Mouse (Mus musculus) MEL (cell line): ENCODE data around the gene Srebf1. TPM values are rescaled to one million over a fixed set of nuclear protein-coding genes. Genes with fewer than 3 reads are reported as not detected.

Experiments
- DNase-seq: peaks from one replicate; pipeline ENCODE4 v3.0.0; 2011; ENCODE audit warnings: low read depth, low spot score
- H3K27ac ChIP-seq: 2 replicates; pipeline ENCODE4 v1.5.1; 2012; ENCODE audit warnings: low read depth, mild to moderate bottlenecking, control low read depth, low read length, moderate library complexity; ENCODE audit not compliant: control insufficient read depth
- H3K27me3 ChIP-seq, 2 experiments: fragments of 150-350 bp in 1 of 2; sonication (generic) in 1 of 2; 2 replicates each; pipeline ENCODE4 v1.6.1; 2012; ENCODE audit warnings: low read length in 2 of 2, mild to moderate bottlenecking in 2 of 2, improper control_type of control experiment in 1 of 2, moderate library complexity in 1 of 2; ENCODE audit not compliant: insufficient read depth in 2 of 2, control insufficient read depth in 1 of 2
- H3K36me3 ChIP-seq, 2 experiments: 2 replicates each; pipeline ENCODE4 v1.6.1; 2012 to 2014; ENCODE audit warnings: low read length in 2 of 2, improper control_type of control experiment in 1 of 2, inconsistent platforms in 1 of 2, mild to moderate bottlenecking in 1 of 2; ENCODE audit not compliant: insufficient read depth in 2 of 2, control insufficient read depth in 1 of 2
- H3K4me1 ChIP-seq, 2 experiments: fragments of 150-350 bp in 1 of 2; sonication (generic) in 1 of 2; 2 replicates each; pipeline ENCODE4 v1.6.1; 2012; ENCODE audit warnings: low read length in 2 of 2, improper control_type of control experiment in 1 of 2, mild to moderate bottlenecking in 1 of 2; ENCODE audit not compliant: insufficient read depth in 2 of 2, control insufficient read depth in 1 of 2
- H3K4me3 ChIP-seq, 2 experiments: fragments of 150-350 bp in 1 of 2; sonication (generic) in 1 of 2; 2 replicates each; pipeline ENCODE4 v1.5.1; 2012; ENCODE audit warnings: low read depth in 2 of 2, low read length in 2 of 2, mild to moderate bottlenecking in 2 of 2, moderate library complexity in 2 of 2, control low read depth in 1 of 2, improper control_type of control experiment in 1 of 2; ENCODE audit not compliant: control insufficient read depth in 1 of 2, insufficient read depth in 1 of 2
- H3K79me2 ChIP-seq: 2 replicates; pipeline ENCODE4 v1.6.1; 2012; ENCODE audit warnings: mild to moderate bottlenecking, low read length, moderate library complexity; ENCODE audit not compliant: control insufficient read depth, poor library complexity, insufficient read depth
- H3K9ac ChIP-seq: 2 replicates; pipeline ENCODE4 v1.6.1; 2012; ENCODE audit warnings: low read depth, mild to moderate bottlenecking, control low read depth, low read length, moderate library complexity; ENCODE audit not compliant: control insufficient read depth, poor library complexity, severe bottlenecking
- H3K9me3 ChIP-seq: fragments of 150-350 bp; sonication (generic); replicated peaks from 2 replicates; pipeline ENCODE4 v1.6.1; 2012; ENCODE audit warnings: mild to moderate bottlenecking, low read length, improper control_type of control experiment, moderate library complexity; ENCODE audit not compliant: insufficient read depth
- BHLHE40 ChIP-seq: IDR thresholded peaks from 2 replicates; pipeline ENCODE4 v1.6.1; 2012; ENCODE audit warnings: low read depth, mild to moderate bottlenecking, inconsistent platforms, low read length, improper control_type of control experiment, borderline replicate concordance
- CTCF ChIP-seq, 3 experiments: IDR thresholded peaks in 2 of 3; conservative IDR thresholded peaks in 1 of 3; 2 replicates each; pipeline ENCODE4 v1.5.1; 2011 to 2012; ENCODE audit warnings: low read length in 3 of 3, low read depth in 2 of 3, mild to moderate bottlenecking in 2 of 3, improper control_type of control experiment in 1 of 3, inconsistent platforms in 1 of 3, mixed read lengths in 1 of 3, moderate library complexity in 1 of 3; ENCODE audit not compliant: control insufficient read depth in 1 of 3, insufficient read depth in 1 of 3, poor library complexity in 1 of 3, severe bottlenecking in 1 of 3
- ELF1 ChIP-seq: IDR thresholded peaks from 2 replicates; pipeline ENCODE4 v1.6.1; 2014; ENCODE audit warnings: low read depth, mild to moderate bottlenecking, inconsistent platforms, low read length, improper control_type of control experiment, moderate library complexity
- ETS1 ChIP-seq: IDR thresholded peaks from 2 replicates; pipeline ENCODE4 v1.6.1; 2012; ENCODE audit warnings: low read depth, mild to moderate bottlenecking, inconsistent platforms, low read length, improper control_type of control experiment, moderate library complexity
- GABPA ChIP-seq: IDR thresholded peaks from 2 replicates; pipeline ENCODE4 v1.6.1; 2012; ENCODE audit warnings: low read depth, mild to moderate bottlenecking, inconsistent platforms, low read length, improper control_type of control experiment, moderate library complexity
- GATA1 ChIP-seq: IDR thresholded peaks from 2 replicates; pipeline ENCODE4 v1.6.1; 2011; ENCODE audit warnings: low read depth, low read length, improper control_type of control experiment
- KAT2A ChIP-seq: conservative IDR thresholded peaks from 2 replicates; pipeline ENCODE4 v1.6.1; 2012; ENCODE audit warnings: low read depth, low read length, improper control_type of control experiment, inconsistent platforms
- MAFK ChIP-seq: IDR thresholded peaks from 2 replicates; pipeline ENCODE4 v1.6.1; 2011; ENCODE audit warnings: low read depth, mild to moderate bottlenecking, low read length, improper control_type of control experiment, borderline replicate concordance
- MAZ ChIP-seq: IDR thresholded peaks from 2 replicates; pipeline ENCODE4 v1.6.1; 2012; ENCODE audit warnings: low read depth, mild to moderate bottlenecking, inconsistent platforms, low read length, improper control_type of control experiment
- MYB ChIP-seq: IDR thresholded peaks from 2 replicates; pipeline ENCODE4 v1.6.1; 2011; ENCODE audit warnings: mild to moderate bottlenecking, low read depth, low read length, improper control_type of control experiment
- MYC ChIP-seq: IDR thresholded peaks from 2 replicates; pipeline ENCODE4 v1.6.1; 2011; ENCODE audit warnings: low read depth, mild to moderate bottlenecking, low read length, improper control_type of control experiment, moderate library complexity
- NELFE ChIP-seq: IDR thresholded peaks from 2 replicates; pipeline ENCODE4 v1.6.1; 2011; ENCODE audit warnings: low read depth, low read length, improper control_type of control experiment
- NRF1 ChIP-seq: IDR thresholded peaks from 2 replicates; pipeline ENCODE4 v1.6.1; 2014; ENCODE audit warnings: low read depth, mild to moderate bottlenecking, inconsistent platforms, low read length, improper control_type of control experiment, moderate library complexity; ENCODE audit not compliant: poor library complexity, insufficient read depth, severe bottlenecking
- POLR2A ChIP-seq, 2 experiments: IDR thresholded peaks; 2 replicates each; pipeline ENCODE4 v1.6.1; 2011 to 2012; ENCODE audit warnings: low read length in 2 of 2, mild to moderate bottlenecking in 2 of 2, control low read depth in 1 of 2, improper control_type of control experiment in 1 of 2, low read depth in 1 of 2, moderate library complexity in 1 of 2; ENCODE audit not compliant: control insufficient read depth in 1 of 2, insufficient read depth in 1 of 2, poor library complexity in 1 of 2
- POLR2AphosphoS2 ChIP-seq: IDR thresholded peaks from 2 replicates; pipeline ENCODE4 v1.6.1; 2011; ENCODE audit warnings: low read length, improper control_type of control experiment
- POLR2AphosphoS5 ChIP-seq: IDR thresholded peaks from 2 replicates; pipeline ENCODE4 v1.6.1; 2012; ENCODE audit warnings: low read depth, borderline replicate concordance, mild to moderate bottlenecking, inconsistent platforms, low read length, moderate library complexity, mixed read lengths
- SIN3A ChIP-seq: IDR thresholded peaks from 2 replicates; pipeline ENCODE4 v1.6.1; 2012; ENCODE audit warnings: low read length, improper control_type of control experiment, inconsistent platforms
- TBP ChIP-seq: IDR thresholded peaks from 2 replicates; pipeline ENCODE4 v1.8.0; 2011; ENCODE audit warnings: low read depth, low read length, improper control_type of control experiment
- TCF12 ChIP-seq: IDR thresholded peaks from 2 replicates; pipeline ENCODE4 v1.6.1; 2014; ENCODE audit warnings: low read depth, mild to moderate bottlenecking, inconsistent platforms, low read length, improper control_type of control experiment, moderate library complexity
- ZKSCAN1 ChIP-seq: IDR thresholded peaks from 2 replicates; pipeline ENCODE4 v1.6.1; 2012; ENCODE audit warnings: low read depth, mild to moderate bottlenecking, inconsistent platforms, low read length, improper control_type of control experiment, moderate library complexity
- ZMIZ1 ChIP-seq: IDR thresholded peaks from 2 replicates; pipeline ENCODE4 v1.6.1; 2012; ENCODE audit warnings: low read depth, mild to moderate bottlenecking, inconsistent platforms, low read length, improper control_type of control experiment, moderate library complexity
- polyA plus RNA-seq, 2 experiments: library from polyadenylated mRNA; stranded (reverse) in 1 of 2; unstranded in 1 of 2; fragments of >175 nt in 1 of 2; fragments of >200 nt in 1 of 2; gene quantifications; 2 replicates each; pipeline versions ENCODE4 v1.2.1 to v1.2.4; 2012; ENCODE audit warnings: low replicate concordance in 2 of 2, low read depth in 1 of 2; ENCODE audit not compliant: insufficient read length in 2 of 2, insufficient read depth in 1 of 2, missing spikeins in 1 of 2
- total RNA-seq: library from RNA; depleted of rRNA; stranded (reverse); fragments of 300-350 nt; gene quantifications from 2 replicates; pipeline ENCODE4 v1.2.3, GENCODE M21; 2012

Gene Srebf1
- total and polyA plus RNA-seq, 3 experiments = 241 to 288 TPM; not detected in 1

DNA sequence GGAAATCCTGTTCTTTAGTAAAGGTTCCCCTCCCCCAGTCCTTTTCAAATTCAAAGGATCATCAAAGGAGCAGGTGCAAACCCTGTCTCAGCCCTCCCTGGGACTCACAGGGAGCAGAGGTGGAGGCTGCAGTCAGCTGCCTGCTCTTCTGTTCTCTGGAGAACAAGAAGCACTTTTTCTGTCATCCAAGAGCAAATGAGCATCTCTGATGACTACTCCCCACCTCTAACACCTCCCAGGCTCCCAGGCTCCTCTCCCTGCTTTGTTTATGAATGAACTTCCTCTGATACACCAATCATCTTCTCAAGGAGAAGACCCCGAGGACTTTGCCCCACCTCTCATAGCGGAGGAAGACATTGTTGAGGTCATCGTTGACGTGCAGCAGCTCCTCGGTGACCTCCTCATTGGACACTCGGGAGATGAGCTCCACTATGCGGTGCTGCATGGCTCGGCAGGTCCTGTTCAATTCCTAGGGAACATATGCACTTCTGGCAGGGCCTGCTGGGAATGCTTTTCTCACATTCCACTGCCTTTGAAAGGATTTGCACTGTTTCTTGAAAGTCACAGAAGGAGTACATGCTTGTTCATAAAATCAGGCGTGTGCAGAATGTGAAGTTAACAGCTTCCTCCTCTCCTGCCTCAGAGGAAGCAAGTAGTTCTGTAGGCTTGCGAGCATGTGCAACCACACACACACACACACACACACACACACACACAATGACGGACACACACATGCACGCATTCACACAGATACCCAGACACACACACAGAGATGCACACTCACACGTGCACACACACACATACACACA lies 26.4 kb upstream of the Srebf1 start:
- no peak for DNase-seq
- Histone ChIP-seq H3K9me3 (no peaks in the 10 kb centered on the region), H3K27ac (no peak overlapping the region), H3K36me3 (no peaks in the 10 kb centered on the region), H3K4me3 (no peak overlapping the region), H3K27me3 (no peaks in the 10 kb centered on the region), H3K4me1 (no peaks in the 10 kb centered on the region), H3K79me2 (no peaks in the 10 kb centered on the region), H3K9ac (no peak overlapping the region)
- TF ChIP-seq MYB (no peak), POLR2AphosphoS2 (no peak)

- no peak for DNase-seq
- no peaks in the 10 kb centered on the region for H3K36me3 ChIP-seq
- no peak overlapping the region for H3K9ac ChIP-seq
- H3K79me2 ChIP-seq = no peaks in the 10 kb centered on the region
- H3K4me1 ChIP-seq = no peaks in the 10 kb centered on the region
- no peaks in the 10 kb centered on the region for H3K9me3 ChIP-seq
- no peaks in the 10 kb centered on the region for H3K27me3 ChIP-seq
- no peak for TF ChIP-seq MYB
- no peak for TF ChIP-seq GABPA
- TF ChIP-seq ZMIZ1 = no peak
- TF ChIP-seq TBP = no peak
- TF ChIP-seq BHLHE40 = no peak
- TF ChIP-seq ETS1 = no peak
- TF ChIP-seq SIN3A = no peak
- TF ChIP-seq POLR2AphosphoS5 = no peak
- TF ChIP-seq MYC = no peak
- no peak for TF ChIP-seq GATA1
- no peak for TF ChIP-seq TCF12
- no peak for TF ChIP-seq NELFE
- TF ChIP-seq MAZ = no peak
- TF ChIP-seq ELF1 = no peak
- TF ChIP-seq MAFK = no peak
- TF ChIP-seq NRF1 = no peak
- no peak for TF ChIP-seq ZKSCAN1
- TF ChIP-seq KAT2A = no peak
- no peak for TF ChIP-seq POLR2A (IDR thresholded peaks at IDR 0.05; ENCODE audit: control insufficient read depth in 1 of 2, insufficient read depth in 1 of 2, low read depth in 1 of 2, low read length in 2 of 2, poor library complexity in 1 of 2)
- TF ChIP-seq CTCF (IDR thresholded peaks at IDR 0.05 in 2 of 3, conservative IDR thresholded peaks at IDR 0.05 in 1 of 3; ENCODE audit: control insufficient read depth in 1 of 3, insufficient read depth in 1 of 3, low read depth in 2 of 3, low read length in 3 of 3, poor library complexity in 1 of 3, severe bottlenecking in 1 of 3) = no peak
- no peak overlapping the region for H3K27ac ChIP-seq
- H3K4me3 ChIP-seq = no peak overlapping the region
These were observed 25.6 kb upstream of the Srebf1 start for GRCm38 (mm10) chr11:60247753-60248550.
